Mouse (Mus musculus) C2C12 (cell line): Measurements from ENCODE around the gene Abcg5.

Experiments used
- CTCF ChIP-seq: IDR thresholded peaks from one replicate; pipeline ENCODE4 v1.5.1; 2011; ENCODE audit not compliant: control insufficient read depth, insufficient read depth, insufficient read length
- FOSL1 ChIP-seq: IDR thresholded peaks from one replicate; pipeline ENCODE4 v1.8.0; 2011; ENCODE audit warnings: mild to moderate bottlenecking, low read length; ENCODE audit not compliant: poor library complexity, insufficient read depth, severe bottlenecking
- MAX ChIP-seq: IDR thresholded peaks from one replicate; pipeline ENCODE4 v1.6.1; 2011; ENCODE audit warnings: mild to moderate bottlenecking, control low read depth
- MYOG ChIP-seq: IDR thresholded peaks from one replicate; pipeline ENCODE4 v1.6.1; 2011; ENCODE audit not compliant: control insufficient read depth, insufficient read length; ENCODE audit errors: extremely low read depth

DNA sequence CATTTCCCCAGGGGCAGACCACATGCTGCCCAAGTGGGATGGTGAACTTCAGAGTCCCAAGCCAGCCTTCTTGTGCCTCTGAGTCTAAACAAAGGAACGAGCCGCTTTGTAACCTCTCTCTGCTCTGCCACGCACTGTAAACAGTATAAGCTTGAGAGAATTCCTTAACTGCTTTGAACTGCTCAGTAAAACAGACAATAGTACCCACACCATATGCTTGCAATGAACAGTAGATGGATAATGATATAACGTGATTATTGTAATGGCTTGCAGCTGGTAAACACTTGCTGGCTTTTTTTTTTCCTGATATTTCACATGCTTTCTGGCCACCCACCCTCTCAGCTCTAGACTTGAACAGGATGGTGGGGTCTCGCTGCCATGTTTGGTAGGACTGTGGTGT, 5.2 kb upstream of the Abcg5 start:
- no peak for TF ChIP-seq FOSL1
- no peak for TF ChIP-seq CTCF
- no peak for TF ChIP-seq MAX
- no peak for TF ChIP-seq MYOG
